Mouse (Mus musculus): Measurements from ENCODE around the gene Mrgpre. TPM values are rescaled to one million over a fixed set of nuclear protein-coding genes. Genes with fewer than 3 reads are reported as not detected.

The Mrgpre gene
- total and polyA plus RNA-seq, 2 experiments, result 0.09 to 0.78 TPM

DNA sequence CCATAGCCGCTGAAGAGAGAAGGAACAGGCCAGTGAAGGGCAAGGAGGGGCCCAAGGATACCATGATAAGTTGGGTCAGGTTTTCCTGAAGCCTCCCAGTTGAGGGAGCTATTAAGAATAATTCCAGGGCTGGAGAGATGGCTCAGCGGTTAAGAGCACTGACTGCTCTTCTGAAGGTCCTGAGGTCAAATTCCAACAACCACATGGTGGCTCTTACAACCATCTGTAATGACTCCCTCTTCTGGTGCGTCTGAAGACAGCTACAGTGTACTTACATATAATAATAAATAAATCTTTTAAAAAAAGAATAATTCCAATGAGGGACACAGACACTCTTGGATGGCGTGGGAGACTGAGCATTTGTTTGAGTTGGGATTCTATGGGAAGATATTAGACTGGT is 34.9 kb upstream of the Mrgpre start:
- no peak overlapping the region for H3K27ac ChIP-seq (replicated peaks; ENCODE audit: insufficient read depth, low read depth, low read length)
- peaks cover 3% of the 10 kb centered on the region for H3K4me1 ChIP-seq (ENCODE audit: control insufficient read depth, insufficient read depth, low read length)
- H3K4me3 ChIP-seq (ENCODE audit: insufficient read depth, low read depth, low read length), result no peak overlapping the region
- peaks cover 5% of the 10 kb centered on the region; the same call in 1 of the 2 replicates for H3K79me2 ChIP-seq (ENCODE audit: control insufficient read depth, insufficient read depth, low read length)
- WGBS, result 59% methylated on average over 4 of the region's 4 CpGs
- no peaks in the 10 kb centered on the region for H3K27me3 ChIP-seq (ENCODE audit: control insufficient read depth, insufficient read depth, low read length)
- peaks cover 24% of the 10 kb centered on the region for H3K36me3 ChIP-seq (ENCODE audit: control insufficient read depth, insufficient read depth, low read length)
- no peak overlapping the region for H3K9ac ChIP-seq (ENCODE audit: low read depth, low read length)
- DNase-seq (ENCODE audit: extremely low read depth, low read depth, low spot score), result peak; percentile 55
- no peak for TF ChIP-seq POLR2A (IDR thresholded peaks at IDR 0.05; ENCODE audit: extremely low read depth, insufficient read depth, low read length)
- no peak for TF ChIP-seq CTCF (IDR thresholded peaks at IDR 0.05; ENCODE audit: low read depth, low read length)

DNA sequence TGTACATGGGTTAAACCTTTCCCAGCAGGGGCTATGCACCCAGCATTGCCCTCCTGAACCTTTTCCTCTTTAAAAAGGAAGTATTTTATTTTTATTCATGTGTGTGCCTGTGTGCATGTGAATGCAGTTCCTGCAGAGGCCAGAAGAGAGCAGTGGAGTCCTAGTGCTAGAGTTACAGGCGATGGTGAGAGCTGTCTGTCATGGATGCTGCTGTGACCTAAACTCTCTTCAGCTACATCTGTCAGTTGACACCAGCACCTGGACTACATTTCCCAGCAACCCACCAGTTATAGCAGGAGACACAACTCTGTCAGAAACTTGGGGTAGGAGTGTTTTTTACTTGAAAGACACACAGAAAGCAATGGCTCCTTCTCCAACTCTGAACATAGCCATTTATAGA is 24.6 kb upstream of the Mrgpre start:
- no peak for TF ChIP-seq POLR2A (IDR thresholded peaks at IDR 0.05; ENCODE audit: extremely low read depth, insufficient read depth, low read length)
- TF ChIP-seq CTCF (IDR thresholded peaks at IDR 0.05; ENCODE audit: low read depth, low read length), result peak; percentile 29; the same call in 1 of the 2 replicates
- peaks cover 46% of the 10 kb centered on the region for H3K36me3 ChIP-seq (ENCODE audit: control insufficient read depth, insufficient read depth, low read length)
- no peak for DNase-seq (ENCODE audit: extremely low read depth, low read depth, low spot score)
- no peaks in the 10 kb centered on the region for H3K79me2 ChIP-seq (ENCODE audit: control insufficient read depth, insufficient read depth, low read length)
- no peak overlapping the region for H3K27ac ChIP-seq (replicated peaks; ENCODE audit: insufficient read depth, low read depth, low read length)
- no peaks in the 10 kb centered on the region for H3K27me3 ChIP-seq (ENCODE audit: control insufficient read depth, insufficient read depth, low read length)
- no peak overlapping the region for H3K9ac ChIP-seq (ENCODE audit: low read depth, low read length)
- no peak overlapping the region for H3K4me3 ChIP-seq (ENCODE audit: insufficient read depth, low read depth, low read length)
- no peaks in the 10 kb centered on the region for H3K4me1 ChIP-seq (ENCODE audit: control insufficient read depth, insufficient read depth, low read length)
- 82% methylated on average over 1 of the region's 1 CpGs for WGBS

DNA sequence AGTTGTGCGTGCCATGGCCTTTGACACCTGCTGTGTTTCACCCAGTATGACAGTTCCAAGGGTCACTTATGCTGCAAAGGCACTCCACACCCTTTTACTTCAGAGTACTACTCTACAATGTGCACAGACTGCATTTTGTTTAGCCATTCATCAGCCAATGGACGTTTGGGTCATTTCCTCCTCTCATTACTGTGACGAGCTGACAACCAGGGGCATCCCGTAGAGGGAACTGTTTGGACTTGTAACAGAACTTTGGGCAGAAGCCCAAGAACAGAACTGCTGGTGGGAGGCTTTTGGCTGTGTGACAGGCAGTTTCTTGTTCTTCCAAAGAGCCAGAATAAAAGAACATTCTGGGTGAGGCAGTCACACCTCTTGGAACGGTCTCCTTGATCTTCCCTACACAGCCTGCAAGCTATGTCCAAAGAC is 20.9 kb upstream of the Mrgpre start:
- WGBS, result 39% methylated on average over 5 of the region's 5 CpGs
- Histone ChIP-seq H3K9ac (ENCODE audit: low read depth, low read length) (no peak overlapping the region), H3K79me2 (ENCODE audit: control insufficient read depth, insufficient read depth, low read length) (no peaks in the 10 kb centered on the region), H3K4me3 (ENCODE audit: insufficient read depth, low read depth, low read length) (no peak overlapping the region), H3K4me1 (ENCODE audit: control insufficient read depth, insufficient read depth, low read length) (no peaks in the 10 kb centered on the region), H3K36me3 (ENCODE audit: control insufficient read depth, insufficient read depth, low read length) (peaks cover 32% of the 10 kb centered on the region), H3K27me3 (ENCODE audit: control insufficient read depth, insufficient read depth, low read length) (no peaks in the 10 kb centered on the region), H3K27ac (replicated peaks; ENCODE audit: insufficient read depth, low read depth, low read length) (no peak overlapping the region)
- DNase-seq (ENCODE audit: extremely low read depth, low read depth, low spot score), result peak; percentile 56
- TF ChIP-seq POLR2A (IDR thresholded peaks at IDR 0.05; ENCODE audit: extremely low read depth, insufficient read depth, low read length) (no peak), CTCF (IDR thresholded peaks at IDR 0.05; ENCODE audit: low read depth, low read length) (no peak)

DNA sequence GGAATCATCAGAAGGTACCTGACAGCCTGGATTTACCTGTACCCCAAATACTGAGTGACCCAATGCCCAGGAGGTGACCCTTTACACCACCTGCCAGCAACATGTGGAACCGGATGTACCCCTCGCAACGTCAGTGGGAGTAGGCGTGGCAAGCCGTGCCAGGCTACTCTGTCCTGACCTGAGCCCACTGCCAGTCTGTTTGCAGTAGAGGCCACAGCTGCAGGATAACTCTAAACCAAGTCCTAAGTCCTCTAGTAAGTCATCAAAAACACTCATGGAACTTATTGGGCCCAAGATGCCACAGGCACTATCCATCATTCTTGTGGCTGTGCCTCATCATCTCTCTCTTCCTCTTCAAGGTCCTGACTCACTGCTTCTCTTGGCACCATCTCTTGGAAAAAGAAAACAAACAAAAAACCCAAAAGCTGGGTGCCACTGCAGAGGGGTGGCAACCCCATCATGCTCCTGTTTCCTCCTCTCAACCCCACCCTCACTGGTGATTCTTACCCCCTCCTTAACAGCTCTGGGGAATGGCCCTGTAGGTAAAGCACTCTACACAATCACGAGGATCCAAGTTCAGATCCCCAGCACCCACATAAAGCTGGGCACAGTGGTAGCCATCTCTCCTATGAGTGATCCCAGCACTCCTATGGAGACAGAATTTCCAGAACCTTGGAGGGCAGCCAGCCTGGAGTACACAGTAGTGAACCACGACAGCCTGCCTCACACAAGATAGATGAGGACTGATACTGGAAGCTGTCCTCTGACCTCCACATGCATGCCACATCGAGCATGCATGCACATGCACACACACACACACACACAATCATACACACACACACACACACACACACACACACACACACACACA is 17.1 kb upstream of the Mrgpre start:
- Histone ChIP-seq H3K36me3 (ENCODE audit: control insufficient read depth, insufficient read depth, low read length) (peaks cover 28% of the 10 kb centered on the region; the same call in 1 of the 2 replicates), H3K27ac (replicated peaks; ENCODE audit: insufficient read depth, low read depth, low read length) (no peak overlapping the region), H3K79me2 (ENCODE audit: control insufficient read depth, insufficient read depth, low read length) (no peaks in the 10 kb centered on the region), H3K27me3 (ENCODE audit: control insufficient read depth, insufficient read depth, low read length) (no peaks in the 10 kb centered on the region), H3K9ac (ENCODE audit: low read depth, low read length) (no peak overlapping the region), H3K4me1 (ENCODE audit: control insufficient read depth, insufficient read depth, low read length) (no peaks in the 10 kb centered on the region), H3K4me3 (ENCODE audit: insufficient read depth, low read depth, low read length) (no peak overlapping the region)
- 84% methylated on average over 8 of the region's 8 CpGs for WGBS
- TF ChIP-seq CTCF (IDR thresholded peaks at IDR 0.05; ENCODE audit: low read depth, low read length) (no peak), POLR2A (IDR thresholded peaks at IDR 0.05; ENCODE audit: extremely low read depth, insufficient read depth, low read length) (no peak)
- DNase-seq (ENCODE audit: extremely low read depth, low read depth, low spot score), result no peak

DNA sequence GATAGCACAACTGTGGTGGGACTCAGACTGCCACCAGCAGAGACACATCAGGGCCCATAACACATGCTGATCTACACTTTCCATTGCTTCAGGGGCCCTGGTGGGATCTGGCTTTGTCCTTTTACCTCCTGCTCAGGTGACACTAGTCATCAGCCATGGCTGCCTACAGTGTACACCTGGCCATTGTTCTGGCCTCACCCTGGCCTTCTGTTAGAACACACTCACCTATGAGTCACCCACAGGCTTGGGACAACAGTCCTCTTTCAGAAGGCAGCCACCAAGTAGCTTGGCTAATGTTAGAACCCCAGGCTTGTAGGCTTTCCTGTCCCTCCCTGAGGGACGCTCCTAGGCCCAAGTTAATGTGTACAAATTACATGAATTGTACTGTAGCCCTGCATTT is 16.5 kb upstream of the Mrgpre start:
- Histone ChIP-seq H3K79me2 (ENCODE audit: control insufficient read depth, insufficient read depth, low read length) (no peaks in the 10 kb centered on the region), H3K4me3 (ENCODE audit: insufficient read depth, low read depth, low read length) (no peak overlapping the region), H3K9ac (ENCODE audit: low read depth, low read length) (no peak overlapping the region), H3K27ac (replicated peaks; ENCODE audit: insufficient read depth, low read depth, low read length) (no peak overlapping the region), H3K27me3 (ENCODE audit: control insufficient read depth, insufficient read depth, low read length) (no peaks in the 10 kb centered on the region), H3K36me3 (ENCODE audit: control insufficient read depth, insufficient read depth, low read length) (peaks cover 28% of the 10 kb centered on the region; the same call in 1 of the 2 replicates), H3K4me1 (ENCODE audit: control insufficient read depth, insufficient read depth, low read length) (no peaks in the 10 kb centered on the region)
- 88% methylated on average over 1 of the region's 1 CpGs for WGBS
- TF ChIP-seq POLR2A (IDR thresholded peaks at IDR 0.05; ENCODE audit: extremely low read depth, insufficient read depth, low read length), result no peak
- no peak for TF ChIP-seq CTCF (IDR thresholded peaks at IDR 0.05; ENCODE audit: low read depth, low read length)
- DNase-seq (ENCODE audit: extremely low read depth, low read depth, low spot score), result no peak

DNA sequence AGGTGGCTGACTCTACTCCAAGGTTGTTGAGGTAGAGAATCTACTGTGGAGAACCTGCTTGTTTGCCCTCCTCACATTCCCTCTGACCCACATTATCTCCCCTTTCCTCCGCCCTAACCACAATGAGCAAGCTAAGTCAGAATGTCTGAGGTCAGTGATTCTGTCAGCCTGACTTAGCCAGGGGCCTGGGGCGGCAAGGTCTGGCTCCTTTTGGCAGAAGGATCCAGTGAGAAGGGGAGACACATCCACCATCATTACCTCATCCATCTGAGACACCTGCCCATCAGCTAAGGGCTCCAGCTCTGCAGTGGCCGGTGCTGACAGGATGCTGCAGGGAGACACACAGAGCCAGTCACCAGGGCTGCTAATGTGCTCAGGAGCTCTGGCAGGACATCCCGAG is 14.5 kb upstream of the Mrgpre start:
- Histone ChIP-seq H3K79me2 (ENCODE audit: control insufficient read depth, insufficient read depth, low read length) (no peaks in the 10 kb centered on the region), H3K27me3 (ENCODE audit: control insufficient read depth, insufficient read depth, low read length) (no peaks in the 10 kb centered on the region), H3K9ac (ENCODE audit: low read depth, low read length) (no peak overlapping the region), H3K4me3 (ENCODE audit: insufficient read depth, low read depth, low read length) (no peak overlapping the region), H3K36me3 (ENCODE audit: control insufficient read depth, insufficient read depth, low read length) (peaks cover 20% of the 10 kb centered on the region; the same call in 1 of the 2 replicates), H3K27ac (replicated peaks; ENCODE audit: insufficient read depth, low read depth, low read length) (no peak overlapping the region), H3K4me1 (ENCODE audit: control insufficient read depth, insufficient read depth, low read length) (no peaks in the 10 kb centered on the region)
- no peak for TF ChIP-seq POLR2A (IDR thresholded peaks at IDR 0.05; ENCODE audit: extremely low read depth, insufficient read depth, low read length)
- TF ChIP-seq CTCF (IDR thresholded peaks at IDR 0.05; ENCODE audit: low read depth, low read length), result no peak
- no peak for DNase-seq (ENCODE audit: extremely low read depth, low read depth, low spot score)
- 93% methylated on average over 4 of the region's 4 CpGs for WGBS

All from liver, adult 2 months (tissue).